Mouse (Mus musculus): ENCODE results near the gene Tasp1. TPM values are rescaled to one million over a fixed set of nuclear protein-coding genes. Genes with fewer than 3 reads are reported as not detected.

Gene Tasp1
- polyA plus RNA-seq, 1 experiment from 2014 or later = 10.1 TPM

DNA sequence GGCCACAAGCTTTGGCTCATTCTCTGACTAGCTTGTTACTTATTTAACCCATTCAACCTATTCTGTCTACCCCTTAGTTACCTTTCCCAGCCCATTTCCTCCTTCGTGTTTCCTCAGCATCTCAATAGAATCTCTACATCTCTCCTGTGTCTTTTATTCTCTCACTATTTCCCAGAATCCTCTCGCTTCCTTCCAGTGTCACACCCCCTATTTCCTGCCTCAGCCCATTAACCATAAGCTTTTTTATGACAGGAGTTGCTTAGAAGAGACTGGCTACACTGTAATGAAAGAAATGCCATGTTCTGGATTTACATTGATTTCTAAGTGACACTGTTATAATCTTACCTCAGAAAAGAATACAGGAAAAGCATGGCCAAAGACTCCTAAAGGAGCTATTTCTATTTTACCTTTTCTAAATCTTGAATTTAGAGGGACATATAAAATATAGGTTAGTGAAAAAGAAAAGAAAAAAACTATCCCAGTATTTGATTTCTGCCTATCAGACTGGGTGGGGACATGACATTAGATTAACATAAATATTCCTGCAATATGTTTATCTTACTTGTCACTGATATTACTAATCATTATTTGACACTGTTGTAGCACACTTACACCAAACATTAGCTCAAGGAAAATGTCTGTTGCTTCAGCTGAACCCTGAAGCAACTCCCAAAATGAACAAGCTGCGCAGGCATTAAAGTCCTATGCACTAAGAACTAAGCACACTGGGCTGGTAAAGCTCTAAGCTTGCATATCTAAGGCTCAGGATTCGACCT is 6.3 kb downstream of the Tasp1 start:
- no peaks in the 10 kb centered on the region for H3K27me3 ChIP-seq (ENCODE audit: insufficient read depth, low read length)
- TF ChIP-seq EP300 (IDR thresholded peaks at IDR 0.05; ENCODE audit: low read depth) = peak; percentile 81
- no peak for TF ChIP-seq CTCF (IDR thresholded peaks at IDR 0.05; ENCODE audit: low read depth)
- H3K36me3 ChIP-seq (replicated peaks; ENCODE audit: insufficient read depth, low read length) = peaks cover 4% of the 10 kb centered on the region
- DNase-seq (no peak), ATAC-seq (peak; percentile 29; the same call in 1 of the 2 replicates)
- H3K4me1 ChIP-seq (ENCODE audit: insufficient read depth) = 0 out of 2 replicates have a peak, but pooled peaks cover 2% of the 10 kb centered on the region
- no peak overlapping the region for H3K27ac ChIP-seq (ENCODE audit: low read depth)
- no peak overlapping the region for H3K9ac ChIP-seq (replicated peaks)
- no peak overlapping the region for H3K4me3 ChIP-seq (ENCODE audit: low read depth, low read length)
- no peak overlapping the region for H3K4me2 ChIP-seq (ENCODE audit: low read depth, low read length)
- H3K9me3 ChIP-seq (ENCODE audit: low read length) = no peaks in the 10 kb centered on the region
- 70% methylated on average over 4 of the region's 4 CpGs for WGBS (ENCODE audit: insufficient replicate concordance)

DNA sequence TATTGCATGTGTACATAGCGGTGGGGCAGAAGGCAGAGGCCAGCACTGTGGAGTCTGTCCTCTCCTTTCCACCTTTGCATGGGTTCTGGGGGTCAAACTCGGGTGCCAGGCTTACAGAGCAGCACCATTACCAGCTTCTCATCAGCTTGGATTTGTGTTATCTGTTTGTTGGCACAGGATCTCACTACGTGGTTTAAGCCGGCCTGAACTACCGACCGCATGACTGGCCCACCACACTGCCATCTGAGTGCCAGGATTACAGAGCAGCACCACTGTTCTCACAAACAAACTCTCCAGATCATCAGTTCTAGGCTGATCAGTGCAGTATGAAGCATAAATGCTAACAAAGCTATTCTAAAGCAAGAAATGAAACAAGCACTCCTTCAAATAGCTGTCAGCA is 8.5 kb downstream of the Tasp1 start:
- Histone ChIP-seq H3K4me3 (ENCODE audit: low read depth, low read length) (no peak overlapping the region), H3K9ac (replicated peaks) (no peak overlapping the region), H3K27me3 (ENCODE audit: insufficient read depth, low read length) (no peaks in the 10 kb centered on the region), H3K36me3 (replicated peaks; ENCODE audit: insufficient read depth, low read length) (peaks cover 16% of the 10 kb centered on the region), H3K4me1 (ENCODE audit: insufficient read depth) (0 out of 2 replicates have a peak, but pooled peaks cover 2% of the 10 kb centered on the region), H3K9me3 (ENCODE audit: low read length) (no peaks in the 10 kb centered on the region), H3K4me2 (ENCODE audit: low read depth, low read length) (no peak overlapping the region), H3K27ac (ENCODE audit: low read depth) (no peak overlapping the region)
- ATAC-seq (no peak), DNase-seq (no peak)
- TF ChIP-seq EP300 (IDR thresholded peaks at IDR 0.05; ENCODE audit: low read depth) = no peak
- TF ChIP-seq CTCF (IDR thresholded peaks at IDR 0.05; ENCODE audit: low read depth) = no peak
- 69% methylated on average over 6 of the region's 6 CpGs for WGBS (ENCODE audit: insufficient replicate concordance)

DNA sequence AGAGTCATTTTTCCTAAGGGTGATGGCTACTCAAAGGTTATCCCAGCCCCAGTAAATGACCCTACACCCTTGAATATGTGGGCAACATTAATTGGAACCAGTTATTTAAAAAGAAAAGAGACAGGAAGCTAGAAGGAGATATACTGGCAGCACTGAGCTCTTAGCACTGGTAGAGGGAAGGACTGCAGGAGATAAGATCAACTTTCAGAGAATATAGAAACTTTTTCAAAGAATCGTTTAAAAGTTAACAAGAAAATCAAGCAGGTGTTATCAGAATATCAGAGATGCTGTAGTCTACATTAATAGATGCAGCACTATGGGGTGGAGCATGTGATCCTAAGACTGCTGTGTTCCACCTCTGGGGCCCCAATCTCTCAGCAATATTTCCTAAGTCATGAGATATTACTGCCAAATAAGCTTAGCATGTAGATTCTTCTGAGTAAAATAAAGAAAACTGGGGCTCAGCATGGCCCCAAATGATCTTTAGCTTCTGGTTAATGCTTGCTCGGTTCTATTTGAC is 14.9 kb downstream of the Tasp1 start:
- no peak overlapping the region for H3K4me3 ChIP-seq (ENCODE audit: low read depth, low read length)
- H3K27ac ChIP-seq (ENCODE audit: low read depth) = no peak overlapping the region
- H3K36me3 ChIP-seq (replicated peaks; ENCODE audit: insufficient read depth, low read length) = peaks cover 32% of the 10 kb centered on the region
- 64% methylated on average over 2 of the region's 2 CpGs for WGBS (ENCODE audit: insufficient replicate concordance)
- DNase-seq = peak; percentile 1
- no peak overlapping the region for H3K9ac ChIP-seq (replicated peaks)
- H3K4me2 ChIP-seq (ENCODE audit: low read depth, low read length) = no peak overlapping the region
- H3K9me3 ChIP-seq (ENCODE audit: low read length) = no peaks in the 10 kb centered on the region
- no peaks in the 10 kb centered on the region for H3K4me1 ChIP-seq (ENCODE audit: insufficient read depth)
- H3K27me3 ChIP-seq (ENCODE audit: insufficient read depth, low read length) = no peaks in the 10 kb centered on the region
- TF ChIP-seq CTCF (IDR thresholded peaks at IDR 0.05; ENCODE audit: low read depth) = no peak
- no peak for TF ChIP-seq EP300 (IDR thresholded peaks at IDR 0.05; ENCODE audit: low read depth)
- no peak for ATAC-seq

DNA sequence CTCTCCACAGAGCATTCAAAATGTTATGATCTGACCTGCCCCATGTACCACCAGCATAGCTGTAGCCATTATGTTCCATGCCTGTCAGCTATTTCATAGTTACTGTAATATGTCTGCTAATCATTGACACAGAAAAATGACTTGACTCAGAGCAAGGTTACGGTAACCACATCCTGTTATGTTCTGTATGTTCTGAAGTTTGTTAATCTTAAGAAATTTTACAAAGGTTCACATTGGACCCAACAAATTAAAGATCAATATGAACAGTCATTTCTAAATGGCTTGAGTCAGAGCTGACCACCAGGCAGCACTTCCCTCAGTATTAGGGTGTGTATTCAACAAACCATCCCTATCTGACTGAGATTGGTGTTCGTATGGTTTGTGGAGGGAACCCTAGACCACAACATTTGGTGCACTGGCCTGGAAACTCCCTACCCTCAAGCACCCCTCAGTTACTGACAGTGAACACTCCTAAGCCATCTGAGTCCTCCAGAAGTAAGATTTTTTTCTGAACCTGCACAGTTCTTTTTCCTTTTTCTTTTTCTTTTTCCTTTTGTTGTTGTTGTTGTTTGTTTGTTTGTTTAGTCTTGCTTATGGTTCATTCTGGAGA is 24.0 kb downstream of the Tasp1 start:
- 80% methylated on average over 2 of the region's 2 CpGs for WGBS (ENCODE audit: insufficient replicate concordance)
- no peak for TF ChIP-seq EP300 (IDR thresholded peaks at IDR 0.05; ENCODE audit: low read depth)
- TF ChIP-seq CTCF (IDR thresholded peaks at IDR 0.05; ENCODE audit: low read depth) = no peak
- DNase-seq = no peak

DNA sequence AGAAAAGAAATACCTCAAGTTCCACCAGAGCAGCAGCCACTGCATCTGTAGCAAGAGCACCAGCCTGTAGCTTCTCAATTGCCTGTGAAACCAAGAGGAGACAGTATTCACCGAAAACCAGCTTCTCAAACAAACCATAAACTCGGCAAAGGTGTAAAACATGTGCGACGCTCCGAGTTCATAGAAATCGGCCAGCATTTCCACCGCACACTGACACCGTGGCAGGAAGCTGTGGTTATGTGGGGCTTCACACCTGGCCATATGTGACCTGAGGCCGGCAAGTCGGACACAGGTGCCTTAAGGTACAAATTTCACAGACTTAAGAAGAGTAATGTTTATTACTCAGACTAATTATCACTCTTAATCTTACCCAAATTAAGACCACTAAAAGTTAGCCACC is 24.5 kb downstream of the Tasp1 start:
- Histone ChIP-seq H3K9me3 (ENCODE audit: low read length) (no peaks in the 10 kb centered on the region), H3K4me2 (ENCODE audit: low read depth, low read length) (no peak overlapping the region), H3K27me3 (ENCODE audit: insufficient read depth, low read length) (no peaks in the 10 kb centered on the region), H3K27ac (ENCODE audit: low read depth) (no peak overlapping the region), H3K4me3 (ENCODE audit: low read depth, low read length) (no peak overlapping the region), H3K4me1 (ENCODE audit: insufficient read depth) (no peaks in the 10 kb centered on the region), H3K9ac (replicated peaks) (no peak overlapping the region), H3K36me3 (replicated peaks; ENCODE audit: insufficient read depth, low read length) (peaks cover 11% of the 10 kb centered on the region)
- TF ChIP-seq CTCF (IDR thresholded peaks at IDR 0.05; ENCODE audit: low read depth) (no peak), EP300 (IDR thresholded peaks at IDR 0.05; ENCODE audit: low read depth) (no peak)
- ATAC-seq (no peak), DNase-seq (no peak)
- 92% methylated on average over 10 of the region's 10 CpGs for WGBS (ENCODE audit: insufficient replicate concordance)

More for the DNA sequence above, 24.0 kb downstream of the Tasp1 start:
- peaks cover 14% of the 10 kb centered on the region for H3K36me3 ChIP-seq (replicated peaks; ENCODE audit: insufficient read depth, low read length)
- ATAC-seq = no peak
- H3K27me3 ChIP-seq (ENCODE audit: insufficient read depth, low read length) = no peaks in the 10 kb centered on the region
- no peak overlapping the region for H3K27ac ChIP-seq (ENCODE audit: low read depth)
- H3K4me2 ChIP-seq (ENCODE audit: low read depth, low read length) = no peak overlapping the region
- H3K9me3 ChIP-seq (ENCODE audit: low read length) = no peaks in the 10 kb centered on the region
- no peak overlapping the region for H3K4me3 ChIP-seq (ENCODE audit: low read depth, low read length)
- no peak overlapping the region for H3K9ac ChIP-seq (replicated peaks)
- no peaks in the 10 kb centered on the region for H3K4me1 ChIP-seq (ENCODE audit: insufficient read depth)

DNA sequence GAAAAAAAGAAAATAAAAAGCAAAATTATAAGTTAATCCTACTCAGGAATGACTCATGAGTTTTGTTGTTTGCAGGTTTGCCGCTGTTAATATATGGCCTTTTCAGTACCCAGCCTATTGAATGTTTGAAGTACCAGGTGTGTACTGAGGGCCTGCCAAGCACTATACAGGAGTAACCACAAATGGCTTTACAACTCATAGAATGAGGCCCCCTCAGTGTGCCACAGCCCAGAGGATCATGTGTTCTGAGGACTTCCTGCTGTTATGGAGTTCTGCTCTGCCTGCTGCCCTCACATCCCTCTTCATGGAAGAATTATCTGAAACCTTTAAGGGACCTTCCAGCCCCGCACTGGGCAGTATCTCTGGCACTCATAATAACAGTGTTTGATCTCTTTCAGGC is 29.1 kb downstream of the Tasp1 start:
- no peaks in the 10 kb centered on the region for H3K27me3 ChIP-seq (ENCODE audit: insufficient read depth, low read length)
- 88% methylated on average over 2 of the region's 2 CpGs for WGBS (ENCODE audit: insufficient replicate concordance)
- no peaks in the 10 kb centered on the region for H3K9me3 ChIP-seq (ENCODE audit: low read length)
- peaks cover 3% of the 10 kb centered on the region for H3K36me3 ChIP-seq (replicated peaks; ENCODE audit: insufficient read depth, low read length)
- no peak for DNase-seq
- H3K27ac ChIP-seq (ENCODE audit: low read depth) = no peak overlapping the region
- H3K4me3 ChIP-seq (ENCODE audit: low read depth, low read length) = no peak overlapping the region
- no peak overlapping the region for H3K9ac ChIP-seq (replicated peaks)
- no peak for TF ChIP-seq CTCF (IDR thresholded peaks at IDR 0.05; ENCODE audit: low read depth)
- no peak for TF ChIP-seq EP300 (IDR thresholded peaks at IDR 0.05; ENCODE audit: low read depth)
- no peak for ATAC-seq
- no peak overlapping the region for H3K4me2 ChIP-seq (ENCODE audit: low read depth, low read length)
- H3K4me1 ChIP-seq (ENCODE audit: insufficient read depth) = no peaks in the 10 kb centered on the region

Measured in liver, postnatal 0 days (tissue).